Mouse (Mus musculus) MEL (cell line): ENCODE results near the gene Rab14.
A peak's percentile ranks its signal among the peaks of the same experiment; 100 is the strongest.

Source experiments
- BHLHE40 ChIP-seq: IDR thresholded peaks from 2 replicates; pipeline ENCODE4 v1.6.1; 2012; ENCODE audit warnings: low read depth, mild to moderate bottlenecking, inconsistent platforms, low read length, improper control_type of control experiment, borderline replicate concordance
- CTCF ChIP-seq, 3 experiments: IDR thresholded peaks in 2 of 3; conservative IDR thresholded peaks in 1 of 3; 2 replicates each; pipeline ENCODE4 v1.5.1; 2011 to 2012; ENCODE audit warnings: low read length in 3 of 3, low read depth in 2 of 3, mild to moderate bottlenecking in 2 of 3, improper control_type of control experiment in 1 of 3, inconsistent platforms in 1 of 3, mixed read lengths in 1 of 3, moderate library complexity in 1 of 3; ENCODE audit not compliant: control insufficient read depth in 1 of 3, insufficient read depth in 1 of 3, poor library complexity in 1 of 3, severe bottlenecking in 1 of 3
- E2F4 ChIP-seq: IDR thresholded peaks from 2 replicates; pipeline ENCODE4 v1.6.1; 2011; ENCODE audit warnings: low read depth, low read length, improper control_type of control experiment, borderline replicate concordance
- EP300 ChIP-seq, 2 experiments: IDR thresholded peaks; 2 replicates each; pipeline ENCODE4 v1.6.1; 2011; ENCODE audit warnings: improper control_type of control experiment in 2 of 2, low read length in 2 of 2, low read depth in 1 of 2, mild to moderate bottlenecking in 1 of 2
- GATA1 ChIP-seq: IDR thresholded peaks from 2 replicates; pipeline ENCODE4 v1.6.1; 2011; ENCODE audit warnings: low read depth, low read length, improper control_type of control experiment
- HCFC1 ChIP-seq: IDR thresholded peaks from 2 replicates; pipeline ENCODE4 v1.6.1; 2012; ENCODE audit warnings: low read depth, mild to moderate bottlenecking, inconsistent platforms, low read length, improper control_type of control experiment, moderate library complexity
- MEF2A ChIP-seq: IDR thresholded peaks from 2 replicates; pipeline ENCODE4 v1.6.1; 2014; ENCODE audit warnings: low read depth, mild to moderate bottlenecking, inconsistent platforms, low read length, improper control_type of control experiment; ENCODE audit not compliant: poor library complexity, insufficient replicate concordance, severe bottlenecking; ENCODE audit errors: extremely low read depth
- POLR2A ChIP-seq, 2 experiments: IDR thresholded peaks; 2 replicates each; pipeline ENCODE4 v1.6.1; 2011 to 2012; ENCODE audit warnings: low read length in 2 of 2, mild to moderate bottlenecking in 2 of 2, control low read depth in 1 of 2, improper control_type of control experiment in 1 of 2, low read depth in 1 of 2, moderate library complexity in 1 of 2; ENCODE audit not compliant: control insufficient read depth in 1 of 2, insufficient read depth in 1 of 2, poor library complexity in 1 of 2
- SIN3A ChIP-seq: IDR thresholded peaks from 2 replicates; pipeline ENCODE4 v1.6.1; 2012; ENCODE audit warnings: low read length, improper control_type of control experiment, inconsistent platforms
- TAL1 ChIP-seq: IDR thresholded peaks from 2 replicates; pipeline ENCODE4 v1.6.1; 2012; ENCODE audit warnings: mild to moderate bottlenecking, inconsistent platforms, low read length, moderate library complexity, mixed read lengths
- USF2 ChIP-seq, 2 experiments: IDR thresholded peaks; 2 replicates each; pipeline ENCODE4 v1.6.1; 2011 to 2012; ENCODE audit warnings: improper control_type of control experiment in 2 of 2, low read length in 2 of 2, borderline replicate concordance in 1 of 2, inconsistent platforms in 1 of 2, low read depth in 1 of 2, mild to moderate bottlenecking in 1 of 2; ENCODE audit not compliant: insufficient read depth in 1 of 2
- ZKSCAN1 ChIP-seq: IDR thresholded peaks from 2 replicates; pipeline ENCODE4 v1.6.1; 2012; ENCODE audit warnings: low read depth, mild to moderate bottlenecking, inconsistent platforms, low read length, improper control_type of control experiment, moderate library complexity

DNA sequence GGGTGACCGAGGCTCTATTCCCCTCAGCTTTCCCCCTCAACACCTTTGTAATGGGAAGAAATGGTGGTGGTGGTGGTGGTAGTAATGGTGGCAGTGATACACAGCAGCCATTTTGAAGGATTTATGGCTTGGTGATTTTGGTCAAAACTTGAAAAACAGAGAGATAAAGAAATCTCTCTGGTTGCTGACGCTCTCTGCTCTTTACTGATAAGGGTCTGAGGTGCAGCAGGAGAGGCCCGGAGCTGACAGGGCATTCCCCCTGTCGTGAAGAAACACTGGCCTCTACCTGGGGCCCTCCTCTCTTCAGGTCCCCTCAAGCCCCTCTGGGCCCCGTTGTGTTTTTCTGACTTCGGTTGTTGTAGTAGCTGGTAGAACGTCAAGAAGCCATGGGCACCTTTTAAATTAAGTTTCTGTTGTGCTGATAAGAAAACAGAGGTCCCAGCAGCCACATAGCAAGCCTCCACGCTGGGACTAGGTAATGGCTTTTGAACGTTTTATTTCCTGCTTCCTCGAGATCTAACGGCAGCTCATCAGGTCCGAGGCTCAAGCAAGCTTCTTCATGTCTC is 12.5 kb upstream of the Rab14 start:
- TF ChIP-seq CTCF (IDR thresholded peaks at IDR 0.05 in 2 of 3, conservative IDR thresholded peaks at IDR 0.05 in 1 of 3; ENCODE audit: control insufficient read depth in 1 of 3, insufficient read depth in 1 of 3, low read depth in 2 of 3, low read length in 3 of 3, poor library complexity in 1 of 3, severe bottlenecking in 1 of 3) (no peak), POLR2A (IDR thresholded peaks at IDR 0.05; ENCODE audit: control insufficient read depth in 1 of 2, insufficient read depth in 1 of 2, low read depth in 1 of 2, low read length in 2 of 2, poor library complexity in 1 of 2) (no peak), E2F4 (no peak), USF2 (IDR thresholded peaks at IDR 0.05; ENCODE audit: borderline replicate concordance in 1 of 2, insufficient read depth in 1 of 2, low read depth in 1 of 2, low read length in 2 of 2) (no peak), TAL1 (peak; percentile 38; the same call in 1 of the 2 replicates), EP300 (IDR thresholded peaks at IDR 0.05; ENCODE audit: low read depth in 1 of 2, low read length in 2 of 2) (peak; percentile 81), SIN3A (peak; percentile 58; the same call in 1 of the 2 replicates), ZKSCAN1 (no peak), MEF2A (no peak), GATA1 (peak; percentile 88), HCFC1 (no peak), BHLHE40 (no peak)
